Mouse (Mus musculus): ENCODE measurements around the gene Bpnt1.
"Not testable (repeated sequence)": the region's sequence is repeated elsewhere in the genome, so short reads cannot be mapped to it uniquely, and the experiment has no call there.

Bpnt1 gene

DNA sequence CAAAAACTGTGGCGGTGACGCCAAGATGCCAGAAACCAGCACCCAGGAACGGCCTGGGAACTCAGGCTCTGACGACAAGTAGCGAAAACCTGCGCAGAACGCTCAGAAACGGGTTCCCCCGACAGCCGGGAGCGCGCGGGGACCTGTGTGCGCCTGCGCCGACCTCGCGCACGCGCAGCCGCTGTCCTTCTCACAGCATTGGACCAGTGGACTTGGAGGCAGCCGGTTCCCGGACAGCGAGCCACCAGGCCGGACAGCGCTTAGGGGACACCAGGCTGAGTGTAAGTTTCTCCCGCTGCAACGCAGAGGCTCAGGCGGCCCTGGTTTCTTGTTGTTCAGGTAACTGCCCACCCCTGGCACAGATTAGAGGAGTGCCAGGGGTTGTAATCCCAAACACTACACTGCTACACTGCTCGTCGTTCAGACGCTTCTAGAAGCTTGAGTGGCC is at the start of gene Bpnt1:
Gene Bpnt1, plus strand, starts transcription at position 167 of the 448 bp plus-strand sequence.
- peak; percentile 57 for DNase-seq (ENCODE audit: low spot score)

DNA sequence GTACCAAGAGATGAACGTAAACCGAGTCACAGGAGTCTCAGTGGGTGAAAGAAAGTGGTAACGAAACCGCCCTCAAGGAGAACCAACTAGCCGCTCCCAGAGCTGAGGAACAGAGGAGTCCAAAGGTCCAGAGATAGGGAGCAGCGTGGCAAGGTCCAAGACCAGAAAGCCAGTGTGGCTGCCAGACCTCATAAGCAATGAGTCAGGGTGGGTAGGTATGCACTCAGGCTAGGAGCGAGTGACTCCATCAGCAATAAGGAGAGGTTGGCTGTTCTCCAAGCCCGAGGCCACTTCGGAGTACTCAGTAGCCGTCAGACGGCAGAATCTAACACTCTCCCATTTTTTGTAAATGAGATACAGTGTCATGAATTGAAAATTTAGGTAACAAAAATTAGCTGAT is 49.1 kb upstream of the Bpnt1 start:
- DNase-seq (ENCODE audit: low spot score): no peak

DNA sequence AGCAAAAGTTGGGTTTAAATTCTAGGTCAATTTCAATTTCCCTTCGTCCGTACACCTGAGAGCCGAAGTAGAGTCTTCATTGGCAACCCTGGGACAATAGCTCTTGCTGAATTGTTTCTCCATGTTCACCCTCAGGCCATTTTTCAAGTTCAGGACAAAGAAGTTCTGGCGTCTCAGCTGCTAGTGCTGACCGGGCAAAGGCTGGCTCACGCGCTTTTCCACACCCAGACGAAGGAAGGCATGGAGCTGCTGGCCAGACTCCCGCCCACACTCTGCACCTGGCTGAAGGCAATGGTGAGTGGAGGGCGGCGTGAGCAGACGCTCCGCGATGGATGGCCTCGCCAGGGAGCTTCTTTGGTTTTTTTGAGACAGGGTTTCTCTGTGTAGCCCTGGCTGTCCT is 48.7 kb upstream of the Bpnt1 start:
- no peak for DNase-seq (ENCODE audit: low spot score)

DNA sequence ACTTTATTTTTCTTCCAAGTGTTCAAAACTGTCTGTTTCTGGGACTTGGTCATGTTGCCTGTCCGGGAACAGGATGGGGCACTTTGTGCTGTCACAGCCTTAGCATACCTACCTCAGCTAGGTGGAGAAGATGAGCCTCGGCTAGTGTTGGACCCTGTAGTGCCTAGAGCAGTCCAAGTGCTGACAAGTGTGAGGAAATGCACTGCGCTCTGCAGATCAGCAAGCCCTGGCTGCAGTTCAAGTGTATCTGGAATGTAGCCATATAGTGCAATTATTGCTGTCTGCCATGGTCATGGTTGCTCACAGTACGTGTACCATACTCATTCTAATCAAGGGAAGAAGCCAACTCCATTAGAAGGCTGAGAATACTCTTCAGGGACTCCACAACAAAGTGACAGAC is 47.2 kb upstream of the Bpnt1 start:
- no peak for DNase-seq (ENCODE audit: low spot score)

DNA sequence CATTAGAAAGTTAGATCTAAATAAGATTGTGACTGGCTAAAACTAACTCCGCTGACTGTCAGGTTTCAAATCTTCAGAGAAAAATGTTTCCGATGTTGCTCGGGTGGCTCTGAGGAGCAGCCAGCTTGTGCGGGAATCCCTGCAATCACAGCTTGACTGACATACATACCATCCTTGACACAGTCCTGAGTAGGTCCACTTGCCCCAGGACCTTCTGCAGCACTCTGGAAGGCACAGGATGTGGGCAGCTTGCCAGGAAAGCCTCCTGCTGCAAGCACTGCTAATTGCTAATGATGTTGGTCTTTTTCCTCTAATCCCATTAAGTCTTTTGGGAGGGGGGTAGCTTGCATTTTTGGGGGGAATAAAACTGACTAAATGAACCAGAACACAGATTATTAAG is 46.8 kb upstream of the Bpnt1 start:
- no peak for DNase-seq (ENCODE audit: low spot score)

DNA sequence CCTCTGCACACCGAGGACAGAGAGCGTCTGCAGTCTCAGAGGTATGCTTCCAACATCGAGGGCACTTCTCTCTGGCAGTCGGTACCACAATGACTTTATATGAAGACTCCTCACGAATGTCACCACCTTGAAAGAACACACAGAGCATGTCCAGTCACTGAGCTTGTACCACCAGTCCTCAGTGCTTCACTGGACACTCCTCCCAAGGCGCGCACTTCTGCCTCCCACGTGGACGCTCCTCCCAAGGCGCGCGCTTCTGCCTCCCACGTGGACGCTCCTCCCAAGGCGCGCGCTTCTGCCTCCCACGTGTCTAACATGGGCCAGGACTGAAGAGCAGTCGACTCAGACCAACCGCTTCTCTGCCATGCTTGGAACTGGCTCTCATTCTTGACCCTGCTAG is 44.9 kb upstream of the Bpnt1 start:
- no peak for DNase-seq (ENCODE audit: low spot score)

DNA sequence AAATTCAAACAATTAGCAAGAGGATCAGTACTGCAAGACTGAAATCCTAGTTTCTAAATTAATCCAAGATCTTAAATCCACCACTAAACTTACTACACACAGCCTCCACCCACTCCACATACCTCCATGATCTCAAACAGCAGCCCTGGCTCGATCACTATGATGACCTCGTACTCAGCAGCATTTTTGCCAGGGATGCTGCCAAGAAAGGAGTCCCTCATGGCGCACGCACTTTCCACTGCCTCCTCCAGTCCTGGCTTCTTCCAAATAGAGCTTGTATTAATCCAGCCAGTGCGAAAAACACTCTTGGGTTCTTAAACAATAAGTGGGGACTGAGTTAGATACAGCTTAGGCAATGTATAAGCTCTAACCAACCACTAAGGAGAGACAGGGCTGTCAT is 42.7 kb upstream of the Bpnt1 start:
- no peak for DNase-seq (ENCODE audit: low spot score)

DNA sequence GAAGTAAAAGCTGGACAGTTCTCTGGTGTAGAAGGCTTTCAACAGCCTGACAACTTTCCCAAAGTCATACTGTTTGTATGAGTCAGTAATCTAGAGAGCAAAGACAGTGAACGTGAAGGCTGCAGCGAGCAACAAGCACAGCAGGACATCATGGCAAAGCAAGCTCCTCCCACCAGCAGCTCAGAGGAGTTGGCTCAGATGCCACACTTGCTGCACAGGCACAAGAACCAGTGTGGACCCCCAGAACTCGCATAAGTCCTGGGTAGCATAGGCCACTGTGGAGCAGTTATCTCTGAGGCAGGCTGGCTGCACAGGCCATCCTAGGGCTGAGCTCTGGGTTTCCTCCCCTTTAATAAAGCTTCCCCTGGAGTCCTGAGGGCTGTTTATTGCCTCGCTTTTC is 40.6 kb upstream of the Bpnt1 start:
- DNase-seq (ENCODE audit: low spot score): no peak

DNA sequence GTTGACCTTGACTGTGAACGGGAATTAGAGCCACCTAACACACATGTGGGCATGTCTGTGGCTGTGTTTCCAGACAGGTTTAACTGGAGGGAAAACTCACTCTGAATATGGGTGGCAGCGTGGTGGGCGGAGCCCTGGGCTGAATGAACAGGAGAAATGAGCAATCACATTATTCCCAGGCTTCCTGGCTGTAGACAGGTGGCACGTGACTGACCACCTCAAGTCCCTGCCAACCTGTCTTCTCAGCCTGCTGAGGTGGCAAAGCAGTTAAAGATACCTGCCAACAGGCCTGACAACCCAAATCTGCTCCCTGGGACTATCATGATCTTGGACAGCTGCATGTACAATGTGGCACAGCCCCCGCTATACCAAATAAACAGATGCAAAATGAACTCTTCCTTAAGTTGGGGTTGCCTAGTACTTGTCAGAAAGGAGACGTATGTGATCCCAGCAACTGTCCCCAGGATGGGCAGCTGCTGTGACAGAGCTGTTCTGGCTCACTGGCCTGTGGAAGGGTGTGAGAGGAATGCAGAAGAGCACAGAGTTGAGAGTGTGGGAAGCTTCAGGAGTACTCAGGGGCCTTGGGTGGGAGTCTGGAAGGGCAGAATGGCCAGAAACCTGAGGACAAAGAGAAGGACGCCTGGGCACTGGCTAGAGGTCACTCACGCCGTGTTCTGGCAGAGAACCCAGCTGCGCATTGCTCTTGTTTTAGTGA is 39.1 kb upstream of the Bpnt1 start:
- DNase-seq (ENCODE audit: low spot score): no peak

DNA sequence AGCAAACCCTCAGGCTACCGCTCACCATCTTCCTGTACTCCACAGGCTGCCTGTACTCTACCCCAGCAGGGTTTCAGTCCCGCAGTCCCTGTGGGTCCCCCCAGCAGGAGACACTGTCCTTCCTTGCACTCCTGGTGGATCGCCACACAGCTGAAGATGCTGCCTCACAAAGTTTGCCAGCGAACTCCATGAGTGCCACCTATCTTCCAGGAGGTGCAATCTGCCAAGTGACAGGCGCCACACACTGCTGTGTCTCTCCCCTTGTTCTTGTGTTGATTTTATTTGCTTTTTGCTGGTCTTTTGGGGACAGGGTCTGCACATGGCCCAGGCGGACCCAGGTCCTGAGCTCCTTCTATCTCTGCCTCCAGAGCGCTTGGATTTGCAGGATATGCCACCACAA is 35.1 kb upstream of the Bpnt1 start:
- DNase-seq (ENCODE audit: low spot score): no peak

DNA sequence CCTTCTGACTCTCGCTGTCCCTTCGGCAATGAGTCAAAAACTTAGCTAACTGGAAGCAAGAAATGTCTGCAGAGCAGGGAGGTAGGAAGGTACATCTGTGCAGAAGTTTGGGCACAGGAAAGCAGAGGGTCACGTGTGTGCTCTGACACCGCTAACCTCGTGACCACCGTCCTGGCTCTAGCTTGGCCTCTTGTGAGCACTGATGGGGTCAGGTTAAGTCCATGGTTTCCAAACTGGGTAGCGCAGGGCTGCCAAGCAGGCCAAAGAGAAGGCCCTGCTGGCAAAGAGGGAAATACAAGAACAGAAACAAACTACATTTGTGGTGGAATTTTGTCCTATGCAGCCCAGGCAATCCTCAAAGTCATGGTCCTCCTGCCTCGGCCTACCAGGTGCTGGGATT is 33.5 kb upstream of the Bpnt1 start:
- no peak for DNase-seq (ENCODE audit: low spot score)

DNA sequence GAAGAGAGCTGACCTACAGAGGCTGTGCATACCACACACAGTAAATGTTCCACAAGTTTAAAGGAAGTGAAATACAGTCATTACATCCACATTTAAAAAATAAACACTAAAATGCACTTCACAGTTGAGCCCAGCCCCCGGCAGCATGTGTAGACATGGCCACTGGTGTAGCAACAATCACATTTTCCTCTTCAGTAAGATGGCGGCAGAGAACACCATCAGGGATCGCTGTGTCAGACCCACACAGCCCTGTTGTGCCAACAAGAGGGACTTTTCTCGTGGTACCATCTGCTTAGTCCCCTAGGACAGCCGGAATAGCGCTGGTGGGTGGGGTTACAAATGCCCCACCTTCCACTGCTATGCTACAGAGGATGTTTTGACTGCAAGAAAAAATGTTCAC is 29.1 kb upstream of the Bpnt1 start:
- no peak for DNase-seq (ENCODE audit: low spot score)

DNA sequence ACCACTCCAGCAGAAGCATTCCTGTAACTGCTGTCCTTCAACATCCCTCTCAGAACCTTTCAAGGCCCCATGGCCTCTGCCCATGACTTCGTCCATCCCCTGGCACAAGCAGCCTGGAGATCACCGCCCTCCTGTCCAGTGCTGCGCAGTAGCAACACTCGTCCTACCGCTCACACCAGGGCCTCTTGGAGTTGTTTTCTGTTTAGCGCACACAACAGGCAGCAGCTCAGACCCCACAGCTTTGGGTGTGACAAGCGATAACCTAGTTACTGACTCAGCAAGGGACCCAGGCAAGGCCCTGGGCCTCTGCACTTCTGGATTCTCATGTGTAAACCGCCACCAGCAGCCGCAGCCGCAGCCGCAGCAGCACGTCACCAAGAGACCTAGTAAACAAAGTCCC is 25.1 kb upstream of the Bpnt1 start:
- no peak for DNase-seq (ENCODE audit: low spot score)

DNA sequence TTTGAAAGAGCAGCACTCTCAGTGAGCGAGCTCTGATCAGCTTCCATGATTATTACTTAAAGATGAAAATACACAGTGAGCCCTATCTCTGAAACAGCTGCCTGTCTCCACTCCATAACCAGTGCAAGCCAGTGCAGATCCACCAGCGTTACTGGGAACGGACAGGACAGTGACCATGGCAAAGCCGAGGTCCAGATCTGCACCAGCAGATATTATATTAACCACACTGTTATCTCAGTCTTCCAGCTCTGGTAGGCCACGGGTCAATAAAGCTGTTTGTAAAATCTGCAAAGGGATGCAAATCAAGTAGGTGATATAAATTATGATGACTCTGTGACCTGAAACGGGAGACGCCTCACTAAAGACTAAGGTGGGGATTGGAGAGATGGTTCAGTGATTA is 24.3 kb upstream of the Bpnt1 start:
- no peak for DNase-seq (ENCODE audit: low spot score)

DNA sequence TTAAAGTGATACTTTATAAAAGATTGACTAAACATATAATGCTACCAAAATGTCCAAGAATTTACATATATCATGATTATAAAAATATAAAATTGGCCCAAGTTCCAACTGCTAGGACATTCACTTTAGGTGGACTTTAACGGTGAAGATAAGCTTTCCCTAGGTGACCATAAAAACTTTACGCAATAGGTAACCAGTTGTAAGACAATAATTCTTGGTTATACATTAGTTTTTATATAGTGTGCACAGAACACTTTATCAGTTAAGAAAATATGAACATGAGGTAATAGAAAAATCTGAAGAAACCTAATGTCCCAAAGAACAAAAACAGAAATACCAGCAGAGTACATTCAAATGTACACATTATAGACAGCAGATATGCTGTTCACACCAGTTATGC is 23.6 kb upstream of the Bpnt1 start:
- DNase-seq (ENCODE audit: low spot score): no peak

DNA sequence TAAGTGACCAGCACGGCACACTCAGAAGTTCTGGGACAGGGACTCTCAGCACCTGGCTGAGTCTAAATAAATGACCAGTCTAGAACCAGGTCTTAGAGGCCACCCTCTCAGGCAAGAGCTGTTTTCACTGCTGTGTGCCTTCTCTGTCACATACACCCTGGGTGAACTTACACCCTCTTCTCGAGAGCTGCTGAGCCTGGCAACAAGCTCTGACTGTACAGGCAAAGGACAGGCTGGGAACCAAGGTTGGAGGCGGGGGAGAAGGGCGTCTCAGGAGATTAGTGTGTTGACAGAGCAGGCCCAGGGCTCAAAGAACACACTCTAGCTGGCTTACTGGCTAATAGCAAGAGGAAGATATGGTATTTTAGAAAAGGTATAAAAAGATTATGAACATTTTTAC is 23.0 kb upstream of the Bpnt1 start:
- DNase-seq (ENCODE audit: low spot score): no peak

DNA sequence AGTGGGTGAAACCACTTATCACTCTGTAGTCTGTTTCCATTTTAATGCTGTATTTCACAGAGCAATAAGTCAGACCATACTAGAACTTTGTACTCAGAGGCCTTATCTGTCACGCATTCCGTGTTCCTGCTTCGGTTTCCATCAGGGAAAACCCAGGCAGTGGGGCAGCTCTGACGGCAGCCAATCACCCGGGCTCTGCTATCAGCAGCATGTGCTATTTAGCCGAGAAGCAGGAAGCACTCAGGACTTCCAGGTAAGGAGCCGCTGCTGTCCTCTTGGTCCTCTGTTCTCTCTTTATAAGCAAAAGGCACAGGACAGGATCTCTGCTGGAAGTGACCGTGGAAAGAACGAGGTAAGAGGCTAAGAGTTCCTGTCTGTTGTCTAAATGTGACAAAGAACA is 20.0 kb upstream of the Bpnt1 start:
- no peak for DNase-seq (ENCODE audit: low spot score)

DNA sequence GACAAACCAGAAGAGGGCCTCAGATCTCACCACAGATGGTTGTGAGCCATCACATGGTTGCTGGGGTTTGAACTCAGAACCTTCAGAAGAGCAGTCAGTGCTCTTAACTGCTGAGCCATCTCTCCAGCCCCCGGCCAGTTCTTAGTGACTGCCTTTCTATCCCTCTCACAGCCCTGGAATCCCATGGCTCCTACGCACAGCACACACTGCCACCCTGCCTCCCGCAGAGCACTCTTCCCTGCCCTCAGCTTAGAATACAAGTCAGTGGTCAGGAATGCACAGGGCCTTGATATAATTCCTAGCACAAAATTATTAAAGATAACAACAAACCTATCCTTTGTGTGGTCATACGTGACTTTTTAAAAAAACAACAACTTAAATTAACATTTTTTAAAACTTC is 17.4 kb upstream of the Bpnt1 start:
- DNase-seq (ENCODE audit: low spot score): no peak

DNA sequence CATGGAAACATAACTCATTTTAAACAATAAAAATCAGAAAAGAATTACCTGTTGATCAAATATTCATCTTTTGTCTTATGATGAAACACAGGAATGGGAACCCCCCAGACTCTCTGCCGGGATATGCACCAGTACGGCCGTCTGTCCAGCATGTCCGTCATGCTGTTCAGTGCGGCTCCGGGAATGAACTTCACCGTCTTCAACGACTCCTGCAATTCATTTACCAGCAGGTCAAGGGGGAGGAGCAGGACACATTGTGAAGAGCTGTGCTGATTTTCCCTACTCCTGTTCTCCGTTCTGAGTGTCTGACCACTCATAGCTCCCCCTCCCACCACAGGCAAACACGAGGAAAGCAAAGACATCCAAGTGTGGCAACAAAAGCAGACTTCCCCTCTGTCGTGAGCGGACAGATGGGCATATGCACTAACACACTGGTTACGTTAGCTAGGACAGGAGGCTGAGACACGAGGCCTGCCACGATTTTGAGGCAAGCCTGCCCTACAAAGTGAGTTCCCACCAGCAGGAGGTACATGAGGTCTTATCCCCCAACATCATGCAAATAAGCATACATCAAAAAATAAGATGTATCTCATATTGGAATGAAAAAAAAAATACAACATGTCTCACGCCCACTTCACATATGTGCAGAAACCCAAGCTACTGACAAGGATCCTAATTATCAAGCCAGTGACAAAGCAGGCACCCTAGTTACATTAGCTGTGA is 15.9 kb upstream of the Bpnt1 start:
- no peak for DNase-seq (ENCODE audit: low spot score)

DNA sequence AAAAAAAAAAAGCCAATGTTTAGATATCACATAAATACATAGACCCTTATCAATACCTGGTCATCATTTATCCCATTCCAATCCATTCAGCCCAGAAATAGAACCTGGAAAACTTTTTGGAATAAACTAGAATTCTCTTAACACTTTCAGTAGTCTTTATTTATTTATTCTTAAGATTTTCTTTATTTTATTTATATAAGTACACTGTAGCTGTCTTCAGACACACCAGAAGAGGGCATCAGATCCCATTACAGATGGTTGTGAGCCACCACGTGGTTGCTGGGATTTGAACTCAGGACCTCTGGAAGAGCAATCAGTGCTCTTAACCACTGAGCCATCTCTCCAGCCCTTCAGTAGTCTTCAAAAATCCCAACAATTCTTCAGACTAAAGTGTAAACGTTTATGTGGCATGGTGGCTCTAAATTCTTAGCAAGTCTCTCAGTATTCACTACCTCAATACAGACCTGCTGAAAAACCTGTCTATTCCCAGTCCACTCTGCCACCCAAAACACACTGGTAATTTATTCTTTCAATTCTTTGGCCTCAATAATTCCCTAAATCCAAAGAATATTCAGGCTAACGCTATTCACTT is 4.1 kb upstream of the Bpnt1 start:
- not testable (repeated sequence) for DNase-seq (ENCODE audit: low spot score)

DNA sequence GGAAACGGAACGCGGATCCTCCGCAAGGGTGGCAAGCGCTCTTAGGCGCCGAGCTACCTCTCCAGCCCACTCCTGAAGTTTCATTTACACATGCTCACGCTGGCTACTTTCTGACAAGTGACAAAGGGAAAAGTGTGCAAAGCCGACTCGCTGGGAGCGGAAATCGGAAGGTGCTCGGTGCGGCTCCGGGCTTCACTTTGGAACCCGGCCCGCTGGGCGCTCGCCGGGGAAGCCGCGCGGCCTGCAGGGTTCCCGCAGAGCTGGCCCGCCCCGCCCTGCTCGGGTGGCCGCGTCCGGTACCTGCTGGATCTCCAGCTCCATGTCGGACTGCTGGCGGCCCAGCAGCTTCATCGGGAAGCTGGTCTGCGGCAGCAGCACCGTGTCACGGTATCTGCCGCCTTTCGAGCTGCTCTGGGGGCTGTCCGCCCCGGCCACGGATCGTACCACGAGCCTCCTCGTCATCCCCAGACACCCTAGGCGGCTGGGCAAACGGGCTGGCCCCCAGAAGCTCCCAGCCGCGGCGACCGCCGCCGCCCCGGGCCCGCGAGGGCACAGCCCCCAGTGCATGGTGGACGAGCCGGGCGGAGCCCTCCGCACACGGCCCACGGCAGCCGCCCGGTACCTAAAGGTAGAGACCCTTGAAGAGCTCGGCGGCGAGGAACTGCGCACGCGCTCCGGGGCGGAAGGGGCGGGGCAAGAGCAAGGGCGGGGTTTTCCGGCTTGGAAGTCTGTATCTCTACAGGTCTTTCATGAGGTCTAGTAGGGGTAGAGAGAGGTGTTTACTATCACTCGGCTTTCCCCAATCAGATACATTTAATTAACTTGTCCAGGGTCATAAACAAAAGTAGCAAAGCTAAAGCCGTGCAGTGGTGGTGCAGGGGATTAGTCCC is 3.0 kb upstream of the Bpnt1 start, which contains the start of gene Iars2:
Gene Iars2, minus strand, starts transcription at position 676 of the 890 bp plus-strand sequence.
- peak; percentile 43 for DNase-seq (ENCODE audit: low spot score)

DNA sequence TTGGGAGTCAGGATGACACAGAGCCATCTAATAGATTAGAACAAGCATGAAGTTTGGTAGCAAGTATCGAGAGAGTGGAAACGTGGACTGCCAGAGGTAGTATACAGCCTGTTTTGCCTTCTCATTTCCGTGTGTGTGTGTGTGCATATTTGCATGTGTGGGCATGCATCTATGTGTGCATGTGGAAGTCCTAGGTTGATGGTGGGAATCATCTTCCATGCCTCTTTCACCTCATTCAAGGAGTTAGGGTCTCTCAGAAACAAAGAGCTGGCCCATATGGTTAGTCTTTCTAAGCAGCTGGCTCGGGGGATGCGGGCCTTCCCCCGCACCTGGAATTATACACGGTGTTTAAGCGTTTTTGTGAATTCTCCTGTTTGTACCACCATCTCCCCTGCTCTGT is 2.1 kb upstream of the Bpnt1 start:
- DNase-seq (ENCODE audit: low spot score): no peak
